Comparison of ENCODE assay signal across 18 mouse cellular contexts in the genomic region with DNA sequence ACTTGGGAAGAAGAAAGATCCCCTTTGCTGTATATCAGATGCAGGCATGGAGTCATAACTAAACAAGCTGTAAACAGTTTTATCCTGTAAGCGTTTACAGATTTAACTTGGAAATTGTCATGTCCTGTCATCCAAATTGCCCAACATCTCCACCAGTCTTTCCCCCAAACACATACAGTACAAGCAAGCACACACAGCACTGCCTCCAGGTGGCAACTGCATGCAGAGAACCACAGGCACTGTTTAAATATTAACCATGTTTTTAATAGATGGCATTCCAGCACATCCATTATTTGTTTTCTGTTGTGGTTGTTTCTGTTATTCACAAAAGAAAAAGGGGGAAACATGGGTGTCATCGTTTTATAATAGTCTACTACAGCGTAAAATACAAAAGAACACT. TPM values are rescaled to one million over a fixed set of nuclear protein-coding genes. Genes with fewer than 3 reads are reported as not detected.
DNase-seq lines count a peak whose midpoint lies in the region; ATAC-seq and TF ChIP-seq lines count a peak whose summit lies in the region.
"Had no signal": no experiment of that assay in that cellular context is flagged by ENCODE, and none has a peak within 500 bp of the region (broad histone marks: within the 10 kb centered on the region; RNA-seq: fewer than 3 reads in every experiment).

No protein-coding gene starts in this region.

- peak; percentile 50 for TF ChIP-seq CTCF in left cerebral cortex, adult 2 months (IDR thresholded peaks at IDR 0.05)
- peak; percentile 49 for TF ChIP-seq CTCF in cortical plate, adult 2 months (IDR thresholded peaks at IDR 0.05; ENCODE audit: extremely low read depth, insufficient read depth, low read length)

- WGBS in neural tube, embryonic 15.5 days, result 64% methylated on average over 3 of the region's 3 CpGs

- H3K9ac ChIP-seq in neural tube, embryonic 15.5 days (replicated peaks), result no peak overlapping the region
- H3K9ac ChIP-seq: embryonic facial prominence, embryonic 15.5 days; limb, embryonic 13.5 days; liver, embryonic 13.5 days; lung, embryonic 15.5 days had no signal

- TF ChIP-seq POLR2A in cortical plate, adult 2 months (IDR thresholded peaks at IDR 0.05; ENCODE audit: extremely low read depth, insufficient read depth, low read length), result no peak

- H3K4me3 ChIP-seq in left cerebral cortex, adult 2 months, result peak overlapping the region; percentile 75
- peak overlapping the region; percentile 99 for H3K4me3 ChIP-seq in cortical plate, adult 2 months (ENCODE audit: insufficient read depth, low read length)
- peak overlapping the region; percentile 14 for H3K4me3 ChIP-seq in neural tube, embryonic 15.5 days (replicated peaks)
- H3K4me3 ChIP-seq: embryonic facial prominence, embryonic 15.5 days; heart, embryonic 10.5 days; limb, embryonic 13.5 days; liver, embryonic 13.5 days; lung, embryonic 15.5 days had no signal

- DNase-seq in left cerebral cortex, adult 2 months (ENCODE audit: extremely low spot score in 1 of 2, low spot score in 2 of 2), result no peak
- no peak for DNase-seq in left cerebral cortex, postnatal 10 days (ENCODE audit: extremely low spot score in 1 of 2, low spot score in 2 of 2)
- peak; percentile 11 for DNase-seq in retina, postnatal 1 day
- no peak for DNase-seq in retina, embryonic 14.5 days (ENCODE audit: low spot score)
- no peak for DNase-seq in adrenal gland, adult 18-20 months (ENCODE audit: low spot score in 2 of 2)
- DNase-seq in urinary bladder, postnatal 25 days (ENCODE audit: low spot score), result no peak
- DNase-seq: cerebellum, adult 11 months; kidney, adult 11 months; liver, embryonic 13.5 days; thymus, adult 2 months had no signal

- no peak for ATAC-seq in neural tube, embryonic 15.5 days (ENCODE audit: low FRiP score)
- ATAC-seq: Patski had no signal

- intact Hi-C loops in left cerebral cortex, adult 2 months (cut with DNase I), result loop anchor here (2.0 to 5.0 kb wide), 5 partner anchors 106 to 466 kb away; no protein-coding TSS in a partner anchor
- intact Hi-C loops in left cerebral cortex, postnatal 10 days (cut with DNase I), result loop anchor here (5.0 kb wide), 3 partner anchors 244 to 541 kb away; no protein-coding TSS in a partner anchor

- H3K27ac ChIP-seq in left cerebral cortex, adult 2 months, result peak overlapping the region; percentile 99
- no peak overlapping the region for H3K27ac ChIP-seq in cortical plate, adult 2 months (ENCODE audit: insufficient read depth, low read length)
- H3K27ac ChIP-seq in neural tube, embryonic 15.5 days (replicated peaks), result no peak overlapping the region
- H3K27ac ChIP-seq: embryonic facial prominence, embryonic 15.5 days; heart, embryonic 10.5 days; limb, embryonic 13.5 days; liver, embryonic 13.5 days; lung, embryonic 15.5 days; macrophage had no signal

- H3K4me1 ChIP-seq in cortical plate, adult 2 months (ENCODE audit: control insufficient read depth, insufficient read depth, low read length), result peaks cover 3% of the 10 kb centered on the region; the same call in 1 of the 2 replicates
- H3K4me1 ChIP-seq in neural tube, embryonic 15.5 days, result peaks cover 27% of the 10 kb centered on the region
- H3K4me1 ChIP-seq: liver, embryonic 13.5 days had no signal

- 0 out of 2 replicates have a peak, but pooled peaks cover 8% of the 10 kb centered on the region for H3K27me3 ChIP-seq in neural tube, embryonic 15.5 days (replicated peaks)

- no peaks in the 10 kb centered on the region for H3K9me3 ChIP-seq in neural tube, embryonic 15.5 days (replicated peaks)
- H3K9me3 ChIP-seq: embryonic facial prominence, embryonic 15.5 days; heart, embryonic 10.5 days; limb, embryonic 13.5 days; liver, embryonic 13.5 days; lung, embryonic 15.5 days had no signal

- H3K4me2 ChIP-seq in neural tube, embryonic 15.5 days, result peak overlapping the region; percentile 46
- H3K4me2 ChIP-seq: embryonic facial prominence, embryonic 15.5 days; limb, embryonic 13.5 days; liver, embryonic 13.5 days; lung, embryonic 15.5 days had no signal

- H3K36me3 ChIP-seq in neural tube, embryonic 15.5 days, result no peaks in the 10 kb centered on the region
- H3K36me3 ChIP-seq: embryonic facial prominence, embryonic 15.5 days; heart, embryonic 10.5 days; limb, embryonic 13.5 days; liver, embryonic 13.5 days; lung, embryonic 15.5 days had no signal

RNA-seq across cellular contexts. Expression of a gene that starts 3.6 kb away (rescaled TPM):
- 100 to 1,000 TPM; 150 to 177 TPM for total RNA-seq in left cerebral cortex, adult 2 months (2021)
- total RNA-seq in left cerebral cortex, postnatal 10 days (2021), result 100 to 1,000 TPM; 147 to 155 TPM
- 92.2 and 92.3 TPM in 2 replicates for polyA plus RNA-seq in cortical plate, adult 2 months (2012; rRNA removed)
- 71.7 and 78.6 TPM in 2 replicates for polyA plus RNA-seq in neural tube, embryonic 15.5 days (2015; fragmentation: Nextera tagmentation; extraction: Ambion mirVana)
- total RNA-seq in adrenal gland, adult 18-20 months (2021), result not detected
- polyA plus RNA-seq: macrophage, Patski had no signal

Comparison
In these comparisons a context has a peak if more than half of its experiments do, and no peak if none do; other contexts are left out.
1. H3K4me3 ChIP-seq: peak in every context shown above with its lines; median percentile 99 in cortical plate, adult 2 months; 75 in left cerebral cortex, adult 2 months; 14 in neural tube, embryonic 15.5 days.
2. RNA of a gene that starts 3.6 kb away (total RNA-seq): 150 to 177 TPM in left cerebral cortex, adult 2 months and 147 to 155 TPM in left cerebral cortex, postnatal 10 days; not detected in adrenal gland, adult 18-20 months; every median in the first group is over 100 times any median in the second.